Mouse (Mus musculus): ENCODE measurements around the gene Fkbp2. TPM values are rescaled to one million over a fixed set of nuclear protein-coding genes. Genes with fewer than 3 reads are reported as not detected.

The Fkbp2 gene
- polyA plus RNA-seq, 1 experiment from 2014 or later, result 95.1 TPM

- no peaks in the 10 kb centered on the region for H3K27me3 ChIP-seq
- H3K27ac ChIP-seq, result no peak overlapping the region
- no peak overlapping the region for H3K4me2 ChIP-seq
- H3K9me3 ChIP-seq, result no peaks in the 10 kb centered on the region
- H3K4me1 ChIP-seq, result peaks cover 34% of the 10 kb centered on the region
- WGBS, result 83% methylated on average over 8 of the region's 8 CpGs
- no peak for ATAC-seq (ENCODE audit: insufficient number of reproducible peaks, insufficient read depth, low FRiP score, low TSS enrichment, low read depth)
- H3K36me3 ChIP-seq, result peaks cover 14% of the 10 kb centered on the region
- no peak overlapping the region for H3K9ac ChIP-seq
- H3K4me3 ChIP-seq, result no peak overlapping the region
Observed at GRCm38 (mm10) chr19:6989251-6989650, 8.9 kb upstream of the Fkbp2 start.

- Histone ChIP-seq H3K4me2 (peak overlapping the region; percentile 84), H3K9ac (peak overlapping the region; percentile 95), H3K4me1 (peaks cover 29% of the 10 kb centered on the region), H3K27ac (peak overlapping the region; percentile 90), H3K9me3 (no peaks in the 10 kb centered on the region), H3K36me3 (peaks cover 27% of the 10 kb centered on the region), H3K4me3 (peak overlapping the region; percentile 89), H3K27me3 (no peaks in the 10 kb centered on the region)
- WGBS, result 3% methylated on average over 8 of the region's 8 CpGs
- no peak for ATAC-seq (ENCODE audit: insufficient number of reproducible peaks, insufficient read depth, low FRiP score, low TSS enrichment, low read depth)
Observed at GRCm38 (mm10) chr19:6987904-6988285, 7.6 kb upstream of the Fkbp2 start.

- H3K4me3 ChIP-seq, result peak within 1 kb of the TSS; percentile 89
- whole genome bisulfite sequencing, result under 1% methylated on average over 81 of the region's 85 CpGs
Observed at GRCm38 (mm10) chr19:6987061-6987903, 7.0 kb upstream of the Fkbp2 start, which contains the start of gene Vegfb. TSS of gene Vegfb (minus strand) at chr19:6987651.

GRCm38 (mm10) chr19:6985951-6986708, 5.8 kb upstream of the Fkbp2 start:
- Histone ChIP-seq H3K4me1 (peaks cover 22% of the 10 kb centered on the region), H3K27ac (no peak overlapping the region), H3K27me3 (no peaks in the 10 kb centered on the region), H3K9me3 (no peaks in the 10 kb centered on the region), H3K4me3 (peak overlapping the region; percentile 89), H3K36me3 (peaks cover 36% of the 10 kb centered on the region), H3K4me2 (peak overlapping the region; percentile 84), H3K9ac (peak overlapping the region; percentile 95)
- WGBS, result 81% methylated on average over 10 of the region's 10 CpGs
- no peak for ATAC-seq (ENCODE audit: insufficient number of reproducible peaks, insufficient read depth, low FRiP score, low TSS enrichment, low read depth)

More at GRCm38 (mm10) chr19:6987061-6987903, 7.0 kb upstream of the Fkbp2 start, which contains the start of gene Vegfb:
- Histone ChIP-seq H3K27ac (peak within 1 kb of the TSS; percentile 90), H3K9ac (peak within 1 kb of the TSS; percentile 95), H3K4me1 (peaks cover 27% of the 10 kb centered on the region), H3K9me3 (no peaks in the 10 kb centered on the region), H3K4me2 (peak within 1 kb of the TSS; percentile 84), H3K27me3 (no peaks in the 10 kb centered on the region), H3K36me3 (peaks cover 33% of the 10 kb centered on the region)
- ATAC-seq (ENCODE audit: insufficient number of reproducible peaks, insufficient read depth, low FRiP score, low TSS enrichment, low read depth), result peak; percentile 49

GRCm38 (mm10) chr19:6985300-6985699, 5.0 kb upstream of the Fkbp2 start:
- no peak overlapping the region for H3K4me3 ChIP-seq
- no peak overlapping the region for H3K9ac ChIP-seq
- H3K27ac ChIP-seq, result no peak overlapping the region
- peaks cover 36% of the 10 kb centered on the region for H3K36me3 ChIP-seq
- no peak overlapping the region; the same call in 1 of the 2 replicates for H3K4me2 ChIP-seq
- WGBS, result 78% methylated on average over 19 of the region's 19 CpGs
- ATAC-seq (ENCODE audit: insufficient number of reproducible peaks, insufficient read depth, low FRiP score, low TSS enrichment, low read depth), result no peak
- H3K4me1 ChIP-seq, result peaks cover 27% of the 10 kb centered on the region
- no peaks in the 10 kb centered on the region for H3K27me3 ChIP-seq
- H3K9me3 ChIP-seq, result no peaks in the 10 kb centered on the region

- Histone ChIP-seq H3K4me3 (no peak overlapping the region), H3K9ac (no peak overlapping the region), H3K4me1 (peaks cover 36% of the 10 kb centered on the region), H3K36me3 (peaks cover 39% of the 10 kb centered on the region), H3K9me3 (no peaks in the 10 kb centered on the region), H3K27me3 (no peaks in the 10 kb centered on the region), H3K4me2 (no peak overlapping the region), H3K27ac (no peak overlapping the region)
- no peak for ATAC-seq (ENCODE audit: insufficient number of reproducible peaks, insufficient read depth, low FRiP score, low TSS enrichment, low read depth)
- 93% methylated on average over 5 of the region's 5 CpGs for WGBS
Observed at GRCm38 (mm10) chr19:6983621-6984020, 3.3 kb upstream of the Fkbp2 start.

- Histone ChIP-seq H3K9me3 (no peaks in the 10 kb centered on the region), H3K36me3 (peaks cover 59% of the 10 kb centered on the region), H3K27me3 (no peaks in the 10 kb centered on the region), H3K4me1 (peaks cover 44% of the 10 kb centered on the region), H3K4me3 (peak overlapping the region; percentile 66; the same call in 1 of the 2 replicates), H3K4me2 (peak overlapping the region; percentile 85; the same call in 1 of the 2 replicates), H3K27ac (no peak overlapping the region), H3K9ac (no peak overlapping the region)
- ATAC-seq (ENCODE audit: insufficient number of reproducible peaks, insufficient read depth, low FRiP score, low TSS enrichment, low read depth), result no peak
- 88% methylated on average over 4 of the region's 4 CpGs for WGBS
Observed at GRCm38 (mm10) chr19:6981465-6981864, 1.2 kb upstream of the Fkbp2 start.

- Histone ChIP-seq H3K4me3 (peak overlapping the region; percentile 66), H3K4me1 (peaks cover 44% of the 10 kb centered on the region), H3K36me3 (peaks cover 47% of the 10 kb centered on the region), H3K27me3 (no peaks in the 10 kb centered on the region), H3K9ac (peak overlapping the region; percentile 80), H3K9me3 (no peaks in the 10 kb centered on the region), H3K4me2 (peak overlapping the region; percentile 85), H3K27ac (peak overlapping the region; percentile 91)
- ATAC-seq (ENCODE audit: insufficient number of reproducible peaks, insufficient read depth, low FRiP score, low TSS enrichment, low read depth), result peak; percentile 86
- under 1% methylated on average over 59 of the region's 59 CpGs for WGBS
Observed at GRCm38 (mm10) chr19:6979486-6980380, 568 bp downstream of the Fkbp2 start.

GRCm38 (mm10) chr19:6979001-6979479, 1.3 kb downstream of the Fkbp2 start:
- no peak for ATAC-seq (ENCODE audit: insufficient number of reproducible peaks, insufficient read depth, low FRiP score, low TSS enrichment, low read depth)
- peak overlapping the region; percentile 66 for H3K4me3 ChIP-seq
- peaks cover 46% of the 10 kb centered on the region for H3K4me1 ChIP-seq
- H3K9me3 ChIP-seq, result no peaks in the 10 kb centered on the region
- H3K27ac ChIP-seq, result peak overlapping the region; percentile 91
- H3K36me3 ChIP-seq, result peaks cover 43% of the 10 kb centered on the region
- H3K4me2 ChIP-seq, result peak overlapping the region; percentile 85
- no peaks in the 10 kb centered on the region for H3K27me3 ChIP-seq
- WGBS, result 14% methylated on average over 11 of the region's 11 CpGs
- H3K9ac ChIP-seq, result peak overlapping the region; percentile 63

- Histone ChIP-seq H3K27ac (peak overlapping the region; percentile 91), H3K4me3 (peak overlapping the region; percentile 66), H3K4me1 (peaks cover 50% of the 10 kb centered on the region), H3K4me2 (peak overlapping the region; percentile 85), H3K9me3 (no peaks in the 10 kb centered on the region), H3K9ac (peak overlapping the region; percentile 63), H3K27me3 (no peaks in the 10 kb centered on the region), H3K36me3 (peaks cover 38% of the 10 kb centered on the region)
- WGBS, result 39% methylated on average over 3 of the region's 3 CpGs
- no peak for ATAC-seq (ENCODE audit: insufficient number of reproducible peaks, insufficient read depth, low FRiP score, low TSS enrichment, low read depth)
Observed at GRCm38 (mm10) chr19:6978639-6978974, 1.7 kb downstream of the Fkbp2 start.
